Mouse (Mus musculus): ENCODE results near the gene Sppl3. TPM values are rescaled to one million over a fixed set of nuclear protein-coding genes. Genes with fewer than 3 reads are reported as not detected.
A peak's percentile ranks its signal among the peaks of the same experiment; 100 is the strongest.
"Not testable (repeated sequence)": the region's sequence is repeated elsewhere in the genome, so short reads cannot be mapped to it uniquely, and the experiment has no call there.

Sppl3 gene
- polyA plus RNA-seq, 1 experiment from 2014 or later, result 17.8 TPM

- H3K4me1 ChIP-seq (replicated peaks), result peaks cover 40% of the 10 kb centered on the region
Observed at GRCm38 (mm10) chr5:115062566-115062965, 51.6 kb downstream of the Sppl3 start.

GRCm38 (mm10) chr5:115063391-115063790 lies 52.5 kb downstream of the Sppl3 start:
- 89% methylated on average over 7 of the region's 7 CpGs for WGBS
- Histone ChIP-seq H3K9me3 (replicated peaks) (no peaks in the 10 kb centered on the region), H3K4me1 (replicated peaks) (peaks cover 45% of the 10 kb centered on the region), H3K4me3 (no peak overlapping the region), H3K27me3 (no peaks in the 10 kb centered on the region), H3K9ac (no peak overlapping the region), H3K36me3 (peaks cover 16% of the 10 kb centered on the region), H3K4me2 (no peak overlapping the region), H3K27ac (no peak overlapping the region)
- ATAC-seq (replicated peaks; ENCODE audit: insufficient number of reproducible peaks, insufficient read depth, low FRiP score, low read depth), result no peak

More at GRCm38 (mm10) chr5:115062566-115062965, 51.6 kb downstream of the Sppl3 start:
- no peak overlapping the region for H3K27ac ChIP-seq
- H3K4me3 ChIP-seq, result no peak overlapping the region
- ATAC-seq (replicated peaks; ENCODE audit: insufficient number of reproducible peaks, insufficient read depth, low FRiP score, low read depth), result no peak
- no peaks in the 10 kb centered on the region for H3K9me3 ChIP-seq (replicated peaks)
- no peak overlapping the region for H3K9ac ChIP-seq
- H3K27me3 ChIP-seq, result no peaks in the 10 kb centered on the region
- H3K36me3 ChIP-seq, result peaks cover 16% of the 10 kb centered on the region
- no peak overlapping the region for H3K4me2 ChIP-seq
- 68% methylated on average over 1 of the region's 1 CpGs for WGBS

- H3K9ac ChIP-seq, result no peak overlapping the region
- no peak overlapping the region for H3K4me2 ChIP-seq
- H3K27ac ChIP-seq, result no peak overlapping the region
- no peak overlapping the region for H3K4me3 ChIP-seq
- WGBS, result 40% methylated on average over 4 of the region's 4 CpGs
- no peak for ATAC-seq (replicated peaks; ENCODE audit: insufficient number of reproducible peaks, insufficient read depth, low FRiP score, low read depth)
- no peaks in the 10 kb centered on the region for H3K27me3 ChIP-seq
- H3K36me3 ChIP-seq, result peaks cover 16% of the 10 kb centered on the region
- H3K9me3 ChIP-seq (replicated peaks), result no peaks in the 10 kb centered on the region
- H3K4me1 ChIP-seq (replicated peaks), result peaks cover 49% of the 10 kb centered on the region
Observed at GRCm38 (mm10) chr5:115066245-115066644, 55.3 kb downstream of the Sppl3 start.

- Histone ChIP-seq H3K27me3 (no peaks in the 10 kb centered on the region), H3K4me1 (replicated peaks) (peaks cover 59% of the 10 kb centered on the region), H3K4me3 (no peak overlapping the region), H3K9me3 (replicated peaks) (no peaks in the 10 kb centered on the region), H3K27ac (no peak overlapping the region), H3K36me3 (no peaks in the 10 kb centered on the region; the same call in 1 of the 2 replicates), H3K4me2 (no peak overlapping the region), H3K9ac (no peak overlapping the region)
- WGBS, result 79% methylated on average over 11 of the region's 11 CpGs
- ATAC-seq (replicated peaks; ENCODE audit: insufficient number of reproducible peaks, insufficient read depth, low FRiP score, low read depth), result no peak
Observed at GRCm38 (mm10) chr5:115068671-115069421, 57.9 kb downstream of the Sppl3 start.

- no peaks in the 10 kb centered on the region for H3K9me3 ChIP-seq (replicated peaks)
- H3K4me1 ChIP-seq (replicated peaks), result peaks cover 59% of the 10 kb centered on the region
- H3K4me2 ChIP-seq, result no peak overlapping the region
- 69% methylated on average over 3 of the region's 3 CpGs for WGBS
- no peak overlapping the region for H3K9ac ChIP-seq
- H3K27me3 ChIP-seq, result no peaks in the 10 kb centered on the region
- no peaks in the 10 kb centered on the region for H3K36me3 ChIP-seq
- ATAC-seq (replicated peaks; ENCODE audit: insufficient number of reproducible peaks, insufficient read depth, low FRiP score, low read depth), result no peak
- no peak overlapping the region for H3K27ac ChIP-seq
- no peak overlapping the region for H3K4me3 ChIP-seq
Observed at GRCm38 (mm10) chr5:115069611-115070010, 58.7 kb downstream of the Sppl3 start.

GRCm38 (mm10) chr5:115070457-115070856 lies 59.5 kb downstream of the Sppl3 start:
- Histone ChIP-seq H3K4me3 (no peak overlapping the region), H3K9me3 (replicated peaks) (no peaks in the 10 kb centered on the region), H3K4me2 (no peak overlapping the region), H3K36me3 (peaks cover 7% of the 10 kb centered on the region; the same call in 1 of the 2 replicates), H3K27ac (no peak overlapping the region), H3K4me1 (replicated peaks) (peaks cover 53% of the 10 kb centered on the region), H3K27me3 (no peaks in the 10 kb centered on the region), H3K9ac (no peak overlapping the region)
- no peak for ATAC-seq (replicated peaks; ENCODE audit: insufficient number of reproducible peaks, insufficient read depth, low FRiP score, low read depth)
- 100% methylated on average over 2 of the region's 2 CpGs for WGBS

- Histone ChIP-seq H3K4me1 (replicated peaks) (peaks cover 48% of the 10 kb centered on the region), H3K27ac (peak overlapping the region; percentile 29; the same call in 1 of the 2 replicates), H3K27me3 (no peaks in the 10 kb centered on the region), H3K4me3 (no peak overlapping the region), H3K9ac (no peak overlapping the region), H3K9me3 (replicated peaks) (no peaks in the 10 kb centered on the region), H3K36me3 (peaks cover 13% of the 10 kb centered on the region; the same call in 1 of the 2 replicates), H3K4me2 (no peak overlapping the region)
- 0 out of 2 replicates have a peak, but pooled peaks have one; percentile 21 for ATAC-seq (replicated peaks; ENCODE audit: insufficient number of reproducible peaks, insufficient read depth, low FRiP score, low read depth)
- 75% methylated on average over 11 of the region's 11 CpGs for WGBS
Observed at GRCm38 (mm10) chr5:115071096-115071901, 60.4 kb downstream of the Sppl3 start.

GRCm38 (mm10) chr5:115072143-115072542 lies 61.2 kb downstream of the Sppl3 start:
- Histone ChIP-seq H3K27me3 (no peaks in the 10 kb centered on the region), H3K4me2 (no peak overlapping the region), H3K27ac (peak overlapping the region; percentile 29), H3K36me3 (peaks cover 13% of the 10 kb centered on the region; the same call in 1 of the 2 replicates), H3K4me1 (replicated peaks) (peaks cover 43% of the 10 kb centered on the region), H3K9me3 (replicated peaks) (no peaks in the 10 kb centered on the region), H3K4me3 (no peak overlapping the region), H3K9ac (no peak overlapping the region)
- no peak for ATAC-seq (replicated peaks; ENCODE audit: insufficient number of reproducible peaks, insufficient read depth, low FRiP score, low read depth)
- 86% methylated on average over 7 of the region's 7 CpGs for WGBS

GRCm38 (mm10) chr5:115073306-115073705 lies 62.4 kb downstream of the Sppl3 start:
- not testable (repeated sequence) for H3K4me2 ChIP-seq; H3K4me3 ChIP-seq; ATAC-seq (replicated peaks; ENCODE audit: insufficient number of reproducible peaks, insufficient read depth, low FRiP score, low read depth); H3K9me3 ChIP-seq (replicated peaks); H3K27me3 ChIP-seq; H3K9ac ChIP-seq; H3K27ac ChIP-seq
- 82% methylated on average over 8 of the region's 8 CpGs for WGBS
- peaks cover 13% of the 10 kb centered on the region; the same call in 1 of the 2 replicates for H3K36me3 ChIP-seq
- peaks cover 33% of the 10 kb centered on the region for H3K4me1 ChIP-seq (replicated peaks)

GRCm38 (mm10) chr5:115074749-115075148 lies 63.8 kb downstream of the Sppl3 start:
- WGBS, result 70% methylated on average over 4 of the region's 4 CpGs
- H3K27me3 ChIP-seq, result no peaks in the 10 kb centered on the region

GRCm38 (mm10) chr5:115076144-115076901 lies 65.4 kb downstream of the Sppl3 start:
- Histone ChIP-seq H3K4me1 (replicated peaks) (peaks cover 17% of the 10 kb centered on the region), H3K4me3 (no peak overlapping the region), H3K9me3 (replicated peaks) (no peaks in the 10 kb centered on the region), H3K4me2 (no peak overlapping the region), H3K9ac (no peak overlapping the region), H3K27me3 (no peaks in the 10 kb centered on the region), H3K36me3 (peaks cover 13% of the 10 kb centered on the region; the same call in 1 of the 2 replicates), H3K27ac (no peak overlapping the region)
- ATAC-seq (replicated peaks; ENCODE audit: insufficient number of reproducible peaks, insufficient read depth, low FRiP score, low read depth), result no peak
- 45% methylated on average over 5 of the region's 5 CpGs for WGBS

More at GRCm38 (mm10) chr5:115074749-115075148, 63.8 kb downstream of the Sppl3 start:
- H3K27ac ChIP-seq, result no peak overlapping the region
- H3K36me3 ChIP-seq, result peaks cover 13% of the 10 kb centered on the region; the same call in 1 of the 2 replicates
- no peak overlapping the region for H3K9ac ChIP-seq
- H3K4me3 ChIP-seq, result no peak overlapping the region
- H3K4me1 ChIP-seq (replicated peaks), result peaks cover 24% of the 10 kb centered on the region
- ATAC-seq (replicated peaks; ENCODE audit: insufficient number of reproducible peaks, insufficient read depth, low FRiP score, low read depth), result no peak
- no peaks in the 10 kb centered on the region for H3K9me3 ChIP-seq (replicated peaks)
- H3K4me2 ChIP-seq, result no peak overlapping the region

Measured in heart, embryonic 15.5 days (tissue).